Mouse (Mus musculus) megakaryocyte, embryonic 14.5 days (primary cell): ENCODE results near the gene Tyw3.

Experiments used
- FLI1 ChIP-seq: IDR thresholded peaks from 2 replicates; pipeline ENCODE4 v1.6.1; 2012; ENCODE audit warnings: low read length, inconsistent platforms, mixed read lengths
- GATA1 ChIP-seq: IDR thresholded peaks from 3 replicates; pipeline ENCODE4 v1.6.1; 2012; ENCODE audit warnings: mixed read lengths, low read length, inconsistent platforms, borderline replicate concordance

GRCm38 (mm10) chr3:154562192-154562591 is 34.7 kb downstream of the Tyw3 start:
- TF ChIP-seq GATA1 (no peak), FLI1 (no peak)
